Mouse (Mus musculus): ENCODE measurements around the gene Bag2. TPM values are rescaled to one million over a fixed set of nuclear protein-coding genes. Genes with fewer than 3 reads are reported as not detected.

Gene Bag2
- 10 to 100 TPM; 53.7 to 54.6 TPM for total RNA-seq (2021)

DNA sequence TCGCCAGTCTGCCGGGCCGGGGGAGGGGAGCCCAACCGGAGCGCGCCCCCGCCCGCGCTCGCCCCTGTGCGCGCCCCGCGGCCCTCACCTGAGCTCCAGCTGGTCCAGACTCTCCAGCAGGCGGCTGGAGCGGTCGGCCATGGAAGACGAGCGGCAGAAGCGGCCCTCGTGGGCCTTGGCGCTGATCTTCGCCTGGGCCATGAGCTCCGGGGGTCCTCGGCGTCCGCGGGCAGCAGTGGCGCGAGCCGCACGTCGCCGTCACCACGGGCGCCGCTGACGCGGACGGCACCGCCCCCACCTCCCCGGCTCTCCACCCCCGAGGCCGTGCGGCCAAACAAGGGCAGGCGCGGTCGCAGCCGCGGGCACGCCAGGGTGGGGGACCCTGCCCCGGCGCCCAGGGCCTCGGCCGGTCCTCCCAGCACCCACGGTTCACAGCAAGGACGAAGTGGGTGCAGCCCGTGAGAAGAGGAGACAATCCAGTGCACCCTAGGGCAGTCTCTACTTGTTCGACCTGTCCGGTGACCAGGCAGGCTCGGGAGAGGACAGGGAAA is at the start of gene Bag2:
Gene Bag2 (minus strand): TSS at position 305 of the 551 bp plus-strand sequence.
- intact Hi-C loops (cut with DNase I), result loop anchor here (5.0 to 10.0 kb wide), 2 partner anchors 55 to 207 kb away; partner anchors contain the start of gene Zfp451

DNA sequence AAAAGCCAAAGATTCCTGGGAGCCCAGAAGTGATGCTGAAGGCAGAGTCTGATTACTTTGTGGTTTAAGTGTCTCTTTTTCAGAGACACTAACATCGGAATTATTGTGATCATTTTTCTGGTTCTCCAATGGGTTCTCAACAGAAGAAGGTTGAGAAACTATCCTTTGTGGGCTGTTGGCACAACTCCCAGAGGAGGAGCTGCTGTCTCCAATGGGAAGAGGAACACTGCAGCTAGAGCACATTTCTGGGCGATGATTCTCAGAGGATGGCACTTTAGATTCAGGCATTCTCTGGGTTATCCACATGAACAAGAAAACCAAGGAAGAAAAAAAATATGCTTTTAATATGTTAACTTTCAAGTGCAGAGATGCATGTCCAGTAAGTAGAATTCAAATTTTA is 45.7 kb upstream of the Bag2 start:
- intact Hi-C loops (cut with DNase I), result no loop called here
- DNase-seq, result no peak

More for the DNA sequence above, at the start of gene Bag2:
- peak; percentile 76 to 82 for DNase-seq

DNA sequence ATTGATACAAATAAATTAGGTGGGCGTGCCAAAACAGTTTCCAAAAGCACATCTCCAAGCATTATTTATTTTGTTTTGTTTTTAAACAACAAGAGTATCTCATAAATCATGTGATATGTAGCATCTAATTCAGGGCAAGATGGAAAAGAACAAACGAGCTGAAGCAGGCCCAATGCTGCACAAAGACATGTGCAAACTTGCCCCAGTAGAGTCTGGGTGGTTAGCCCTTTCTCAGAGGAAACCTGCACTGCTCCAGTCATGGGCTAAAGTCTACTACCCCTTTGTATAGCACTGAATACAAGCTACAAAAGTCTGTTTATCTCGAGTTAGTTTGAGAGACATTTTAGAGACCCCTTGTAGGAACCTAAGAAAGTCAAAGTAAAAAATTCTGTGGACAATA is 42.0 kb upstream of the Bag2 start:
- intact Hi-C loops (cut with DNase I), result no loop called here
- no peak for DNase-seq

DNA sequence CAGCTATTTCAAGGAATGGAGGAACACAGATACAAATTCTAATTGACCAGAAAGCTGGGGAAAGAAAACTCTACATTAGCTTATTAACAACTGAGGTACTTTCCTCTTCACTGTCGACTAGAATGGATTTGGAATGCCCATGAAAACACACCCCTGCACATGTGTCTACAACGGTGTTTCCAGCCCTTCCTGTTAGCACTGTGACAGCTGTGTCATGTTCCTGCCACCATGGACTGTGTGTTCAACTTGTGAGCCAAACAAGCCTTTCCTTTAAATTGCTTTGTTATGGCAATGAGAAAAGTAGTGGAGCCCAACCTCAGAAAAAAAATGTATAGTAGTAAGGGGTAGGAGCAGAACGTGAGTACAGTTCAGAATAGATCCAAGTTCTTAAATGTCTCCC is 30.9 kb upstream of the Bag2 start:
- DNase-seq, result peak; percentile 16 to 20
- intact Hi-C loops (cut with DNase I), result no loop called here

DNA sequence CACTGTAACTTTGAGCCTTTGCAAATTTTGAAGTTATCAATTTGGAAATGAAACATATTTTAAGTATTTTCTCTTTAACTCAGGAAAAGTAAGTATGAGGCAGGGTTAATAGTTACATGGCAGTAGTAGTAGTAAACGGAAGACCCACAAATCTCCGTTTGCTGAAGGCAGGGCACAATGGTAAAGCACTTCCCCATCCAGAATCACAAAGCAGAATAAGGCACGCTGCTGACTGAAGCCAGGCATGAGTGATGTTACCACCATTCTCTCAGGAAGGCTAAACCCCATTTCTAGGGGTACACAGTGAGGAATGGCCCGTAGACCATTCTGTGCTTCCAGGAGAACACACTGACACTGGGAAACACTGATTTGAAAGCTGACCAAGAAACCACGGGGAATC is 30.5 kb upstream of the Bag2 start:
- no peak for DNase-seq
- intact Hi-C loops (cut with DNase I), result no loop called here

DNA sequence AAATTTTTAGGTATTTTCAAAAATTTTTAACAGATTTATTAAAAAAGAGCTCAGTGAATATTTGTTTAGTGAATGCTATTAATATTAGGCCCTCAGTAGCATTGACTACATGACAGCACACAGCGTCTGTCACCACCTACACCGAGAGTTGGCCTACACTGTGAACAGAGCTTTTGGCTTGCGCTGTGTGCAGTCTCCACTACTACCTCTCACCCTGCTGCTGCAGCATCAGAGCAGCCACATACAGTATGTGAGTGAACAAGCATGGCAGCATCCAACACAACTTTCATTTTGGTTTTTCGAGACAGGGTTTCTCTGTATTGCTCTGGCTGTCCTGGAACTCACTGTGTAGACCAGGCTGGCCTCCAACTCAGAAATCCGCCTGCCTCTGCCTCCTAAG is 27.0 kb upstream of the Bag2 start:
- DNase-seq, result no peak
- intact Hi-C loops (cut with DNase I), result no loop called here

DNA sequence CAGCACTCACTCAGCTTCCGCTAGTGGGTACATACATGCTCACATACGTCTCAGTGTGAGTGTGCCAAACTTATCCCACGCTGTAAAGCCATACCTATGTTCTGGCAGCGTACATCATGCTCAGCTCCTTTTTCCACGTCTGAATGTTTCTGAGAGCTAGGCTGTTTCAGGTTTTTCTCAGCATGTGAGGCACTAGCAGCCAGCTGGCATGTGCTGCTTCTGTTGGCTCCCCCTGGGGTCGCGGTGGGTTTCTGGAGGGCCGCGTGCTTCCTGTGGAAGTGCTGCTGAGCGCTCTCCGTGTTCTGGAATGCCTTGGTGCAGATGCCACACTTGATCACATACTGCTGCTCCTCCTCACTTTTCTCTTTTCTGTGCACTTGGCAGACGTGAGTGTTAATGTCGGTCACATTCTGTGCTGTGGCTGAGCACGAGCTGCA is 18.6 kb upstream of the Bag2 start:
- intact Hi-C loops (cut with DNase I), result no loop called here
- no peak for DNase-seq

DNA sequence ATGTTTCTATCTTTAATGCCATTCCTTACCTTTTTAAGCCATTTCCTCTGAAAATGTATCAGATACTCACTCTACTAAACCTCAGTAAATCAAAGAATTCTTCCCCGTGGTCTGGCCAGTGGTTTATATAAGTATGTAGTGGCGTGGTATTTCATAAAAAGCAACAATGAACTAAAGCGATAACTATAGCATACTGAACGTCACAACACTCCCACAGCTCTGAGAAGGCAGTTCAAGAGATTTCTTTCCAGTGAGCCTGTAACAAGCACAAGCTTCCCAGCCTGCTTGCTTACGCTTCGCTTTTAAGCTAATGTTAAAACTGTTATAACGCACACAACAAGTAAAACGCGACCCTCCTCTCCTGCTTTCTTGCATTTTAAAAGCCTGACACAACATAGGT is 14.5 kb upstream of the Bag2 start:
- intact Hi-C loops (cut with DNase I), result no loop called here
- DNase-seq, result no peak

DNA sequence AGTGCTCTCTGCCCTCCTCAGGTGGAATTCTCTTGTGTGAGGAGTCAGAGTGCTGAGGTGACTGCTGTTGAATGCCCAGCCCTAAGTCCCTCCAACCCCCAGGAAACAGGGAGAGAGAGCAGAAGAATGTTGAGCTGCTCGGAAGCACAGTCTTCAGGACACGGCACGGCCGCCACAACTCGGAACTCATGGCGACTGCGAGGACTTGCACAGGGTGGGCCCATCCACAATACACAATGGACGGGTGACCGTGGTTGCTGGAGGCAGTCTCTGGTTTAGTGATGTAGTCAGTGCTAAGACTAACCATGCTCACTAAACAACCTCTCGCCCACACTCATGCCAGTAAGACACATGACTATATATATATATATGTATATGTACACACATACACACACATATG is 14.0 kb upstream of the Bag2 start:
- DNase-seq, result no peak
- intact Hi-C loops (cut with DNase I), result no loop called here

DNA sequence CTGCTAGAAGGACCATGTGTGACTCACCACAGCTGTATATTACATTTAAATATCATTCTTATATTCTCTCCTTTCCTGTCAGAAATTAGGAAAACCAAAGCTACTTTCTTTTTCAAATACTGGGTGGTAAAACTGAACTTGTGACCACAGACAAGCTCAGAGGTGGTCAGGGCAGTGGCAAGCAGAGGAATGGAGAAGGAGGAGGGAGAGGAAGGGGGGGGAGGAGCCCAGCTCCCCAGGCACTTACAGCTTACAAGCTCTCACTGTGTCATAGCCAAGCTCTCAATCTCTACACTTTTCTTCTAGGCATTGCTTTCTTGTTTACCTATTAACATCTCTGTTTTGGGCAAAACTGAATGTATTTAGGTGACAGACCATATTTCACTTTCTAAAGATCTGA is 11.2 kb upstream of the Bag2 start:
- DNase-seq, result no peak
- intact Hi-C loops (cut with DNase I), result no loop called here

DNA sequence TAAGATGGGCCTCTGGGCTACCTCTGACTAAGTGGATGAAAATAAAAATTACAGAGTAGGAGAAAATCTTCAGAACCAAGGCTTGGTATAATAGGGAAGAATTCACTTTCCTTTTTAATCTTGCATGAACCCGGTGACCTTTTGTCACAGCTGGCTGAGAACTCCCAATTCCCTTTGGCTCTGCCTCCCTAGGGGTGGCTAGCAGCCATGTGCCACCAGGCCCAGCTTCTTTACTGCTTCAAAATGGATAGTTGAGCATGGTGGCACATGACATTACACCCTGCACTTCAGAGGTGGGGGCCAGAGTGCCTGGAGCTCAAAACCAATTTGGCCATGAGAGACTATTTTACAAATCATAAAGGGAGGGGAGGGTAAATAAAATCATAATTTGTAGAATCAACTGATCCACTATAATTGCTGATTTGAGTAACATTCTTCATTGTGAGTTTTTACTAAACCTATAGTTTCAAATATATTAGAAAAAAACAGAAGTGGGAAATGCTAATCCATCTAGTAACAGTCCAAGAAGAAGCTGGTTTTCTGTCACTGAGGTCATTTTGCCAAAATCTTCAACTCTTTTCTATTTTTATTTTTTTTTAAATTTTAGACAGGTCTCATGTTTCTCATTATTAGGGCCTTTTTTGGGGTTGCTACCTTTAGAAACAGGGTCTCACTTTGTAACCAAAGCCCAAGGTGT is 10.6 kb upstream of the Bag2 start:
- no peak for DNase-seq
- intact Hi-C loops (cut with DNase I), result no loop called here

DNA sequence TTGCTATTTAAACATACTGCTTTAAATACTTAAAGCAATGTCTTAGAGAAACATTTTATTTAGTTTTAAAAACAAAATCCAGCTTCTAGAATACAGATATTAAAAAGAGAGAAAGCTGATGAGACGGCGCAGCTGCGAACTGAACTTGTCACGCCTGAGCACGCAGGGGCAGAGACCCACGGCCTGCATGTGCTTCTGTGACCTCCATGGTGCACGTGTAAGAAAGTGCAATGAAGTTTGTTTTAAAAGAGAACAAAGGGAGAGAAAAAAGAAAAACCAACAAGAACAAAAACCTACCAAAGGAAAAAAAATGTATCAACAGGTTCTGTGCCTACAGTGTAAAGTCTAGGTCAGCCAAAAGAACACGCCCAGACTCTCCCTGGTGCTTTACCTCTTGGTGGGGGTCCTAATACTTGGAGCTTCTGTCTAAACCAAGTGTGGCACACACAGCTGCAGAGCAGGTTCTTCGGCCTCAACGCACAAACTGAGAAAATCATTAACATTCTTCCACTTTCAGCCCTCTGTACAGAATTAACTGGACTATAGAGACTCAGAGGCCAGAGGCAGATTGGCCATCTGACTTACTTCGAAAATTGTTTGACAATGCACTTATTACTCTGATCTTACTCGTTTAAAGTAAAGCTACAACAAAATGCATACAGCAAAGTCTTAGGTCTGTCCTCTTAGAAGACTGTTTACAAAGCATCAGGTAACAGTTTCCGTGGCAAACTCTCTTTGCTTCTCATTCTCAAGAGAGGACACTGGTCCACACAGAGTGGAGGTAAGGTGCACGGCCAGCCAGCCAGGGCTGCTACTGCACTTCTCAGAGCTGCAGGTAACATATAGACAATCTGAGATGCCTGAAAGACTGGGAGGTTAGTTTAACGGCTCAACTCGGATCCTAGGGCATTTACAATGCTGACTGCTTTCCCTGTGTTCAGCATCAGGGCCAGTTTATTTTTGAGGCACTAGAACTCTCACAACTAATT is 9.2 kb upstream of the Bag2 start:
- DNase-seq, result no peak
- intact Hi-C loops (cut with DNase I), result no loop called here

DNA sequence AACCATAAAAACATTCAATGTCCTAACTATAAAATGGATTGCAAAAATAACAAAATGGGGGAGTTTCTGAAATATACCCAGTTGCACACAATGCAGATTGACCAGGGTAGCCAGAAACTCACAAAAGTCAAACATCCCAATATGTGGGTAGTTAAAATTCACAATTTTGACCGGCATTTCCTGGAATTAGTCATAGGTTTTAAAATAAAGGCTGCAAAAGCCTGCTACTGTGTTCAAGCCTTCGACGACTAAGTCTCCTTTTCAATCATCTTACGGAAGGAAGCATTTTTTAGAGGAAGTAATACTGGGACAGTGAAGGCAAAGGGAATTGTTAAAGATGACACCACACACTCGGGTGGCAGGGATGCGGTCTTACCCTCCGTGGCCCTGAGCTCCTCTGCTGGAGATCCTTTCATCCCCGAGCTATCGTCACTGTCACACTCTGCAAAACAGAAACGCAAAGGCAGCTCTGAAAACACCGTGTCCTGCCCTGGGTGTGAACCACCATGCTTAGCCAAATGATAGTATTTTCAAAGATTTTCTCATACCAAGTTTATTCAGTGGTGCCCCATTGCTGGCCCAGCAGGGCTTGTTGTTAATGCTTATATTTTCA is 8.0 kb upstream of the Bag2 start:
- DNase-seq, result no peak
- intact Hi-C loops (cut with DNase I), result no loop called here

DNA sequence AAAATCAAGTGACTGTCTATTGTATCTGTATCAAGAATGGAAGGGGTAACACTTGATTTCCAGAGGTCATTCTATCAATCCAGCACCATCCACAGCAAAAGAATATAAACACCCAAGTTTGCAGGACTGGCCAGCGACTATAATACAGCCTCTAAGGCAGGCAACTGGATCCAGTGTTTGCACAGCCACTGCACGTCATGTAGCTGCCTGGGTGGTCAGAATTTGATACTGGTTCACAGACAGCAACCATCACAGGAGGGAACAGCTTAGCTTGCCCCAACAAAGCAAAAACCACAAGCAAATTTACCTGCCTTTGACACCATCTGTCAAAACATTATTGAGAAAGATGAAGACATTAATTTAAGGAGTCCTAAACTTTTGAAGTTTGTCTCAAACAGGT is 6.2 kb upstream of the Bag2 start:
- intact Hi-C loops (cut with DNase I), result no loop called here
- DNase-seq, result no peak

DNA sequence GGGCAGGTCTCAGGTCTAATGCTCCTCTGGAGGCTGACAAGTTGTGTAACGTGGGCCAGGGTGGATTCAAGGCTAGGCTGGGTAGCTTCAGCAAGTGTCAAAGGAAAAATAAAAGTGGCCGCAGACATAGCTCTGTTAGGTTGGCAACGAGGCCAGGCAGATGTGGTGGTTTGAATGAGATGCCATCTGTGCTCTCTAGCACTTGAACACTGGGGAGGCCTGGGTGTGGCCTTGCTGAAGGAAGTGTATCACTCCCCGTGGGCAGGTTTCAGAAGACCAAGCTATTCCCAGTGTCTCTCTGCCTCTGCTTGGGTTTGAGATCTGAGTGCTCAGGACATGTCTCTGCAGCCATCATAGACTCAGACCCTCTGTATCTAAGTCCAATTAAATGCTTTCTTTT is 893 bp upstream of the Bag2 start:
- DNase-seq, result no peak
- intact Hi-C loops (cut with DNase I), result loop anchor here (5.0 to 10.0 kb wide), 2 partner anchors 54 to 206 kb away; partner anchors contain the start of gene Zfp451

DNA sequence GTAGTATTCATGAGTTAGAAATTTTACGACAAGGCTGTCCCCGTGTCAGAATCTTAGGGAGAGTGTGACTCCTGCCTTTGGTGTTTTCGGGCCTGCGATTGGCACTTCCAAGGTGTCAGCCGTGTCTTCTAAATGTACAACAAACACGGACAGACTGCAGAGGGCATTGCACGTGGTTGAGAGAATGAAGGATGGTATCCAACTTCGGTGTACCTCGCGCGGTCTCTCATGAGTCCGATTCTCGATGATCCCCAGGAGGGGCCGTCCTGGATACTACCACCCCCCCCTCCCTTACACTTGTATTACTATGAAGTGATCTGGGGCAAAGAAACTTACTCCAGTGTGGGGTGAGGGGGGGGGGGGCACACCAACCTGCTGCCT is 572 bp downstream of the Bag2 start:
- intact Hi-C loops (cut with DNase I), result loop anchor here (5.0 to 10.0 kb wide), 2 partner anchors 55 to 208 kb away; partner anchors contain the start of gene Zfp451
- DNase-seq, result peak; percentile 31 to 38

DNA sequence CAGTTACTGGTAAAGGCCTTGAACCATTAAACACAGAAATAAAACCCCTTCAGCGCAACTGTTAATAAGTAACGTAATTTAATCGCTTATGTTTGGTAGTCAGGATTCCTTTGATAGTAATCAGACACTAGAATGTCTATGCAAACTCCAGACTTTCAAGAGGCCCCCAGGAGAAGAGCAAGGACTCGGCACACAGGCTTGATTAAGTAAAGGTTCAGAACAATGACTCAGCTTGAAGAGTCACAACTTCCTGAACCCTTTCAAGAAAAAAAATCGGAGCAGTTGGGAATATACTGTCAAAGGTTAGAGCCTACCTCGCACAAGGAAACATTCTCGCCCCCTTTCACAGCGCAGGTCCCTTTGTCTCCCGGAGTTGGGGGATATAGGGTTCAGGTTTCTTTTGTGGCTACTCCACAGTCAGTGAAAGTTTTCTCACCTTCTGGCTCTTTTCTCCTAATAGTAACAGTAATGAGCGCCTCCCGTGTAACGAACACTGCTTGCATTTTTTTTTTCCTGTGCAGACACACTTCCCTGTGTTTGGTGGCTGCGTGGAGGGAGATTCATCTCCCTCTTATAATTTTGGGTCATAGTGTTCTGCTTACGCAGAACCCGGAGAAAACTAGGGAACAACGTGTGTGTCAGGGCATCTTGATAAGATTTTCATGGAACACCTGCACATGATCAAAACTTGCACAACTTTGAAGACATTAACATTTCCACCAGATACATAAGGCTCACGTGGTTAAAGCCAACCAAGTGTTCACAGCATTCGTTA is 1.1 kb downstream of the Bag2 start:
- no peak for DNase-seq
- intact Hi-C loops (cut with DNase I), result loop anchor here (5.0 to 10.0 kb wide), 2 partner anchors 56 to 208 kb away; partner anchors contain the start of gene Zfp451

DNA sequence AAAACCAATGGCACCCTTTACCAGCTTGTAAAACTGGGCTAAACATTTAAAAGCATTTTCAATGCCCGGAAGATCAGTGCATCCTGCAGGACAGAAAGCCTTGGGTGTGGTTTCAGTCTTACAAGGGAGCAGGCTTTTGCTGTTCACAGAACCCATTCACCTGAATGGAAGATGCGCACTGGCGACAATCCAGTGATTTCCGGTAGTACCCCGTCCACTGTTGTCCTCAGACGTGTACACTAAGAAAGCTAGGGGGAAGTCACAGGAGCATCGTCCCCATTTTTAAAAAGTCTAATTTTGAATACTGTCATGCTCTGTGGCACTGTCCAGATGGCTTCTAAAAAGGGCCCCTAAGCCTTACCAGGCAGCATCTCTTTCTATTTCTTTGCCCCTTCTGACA is 1.8 kb downstream of the Bag2 start:
- intact Hi-C loops (cut with DNase I), result loop anchor here (5.0 to 10.0 kb wide), 2 partner anchors 57 to 209 kb away; partner anchors contain the start of gene Zfp451
- DNase-seq, result no peak

DNA sequence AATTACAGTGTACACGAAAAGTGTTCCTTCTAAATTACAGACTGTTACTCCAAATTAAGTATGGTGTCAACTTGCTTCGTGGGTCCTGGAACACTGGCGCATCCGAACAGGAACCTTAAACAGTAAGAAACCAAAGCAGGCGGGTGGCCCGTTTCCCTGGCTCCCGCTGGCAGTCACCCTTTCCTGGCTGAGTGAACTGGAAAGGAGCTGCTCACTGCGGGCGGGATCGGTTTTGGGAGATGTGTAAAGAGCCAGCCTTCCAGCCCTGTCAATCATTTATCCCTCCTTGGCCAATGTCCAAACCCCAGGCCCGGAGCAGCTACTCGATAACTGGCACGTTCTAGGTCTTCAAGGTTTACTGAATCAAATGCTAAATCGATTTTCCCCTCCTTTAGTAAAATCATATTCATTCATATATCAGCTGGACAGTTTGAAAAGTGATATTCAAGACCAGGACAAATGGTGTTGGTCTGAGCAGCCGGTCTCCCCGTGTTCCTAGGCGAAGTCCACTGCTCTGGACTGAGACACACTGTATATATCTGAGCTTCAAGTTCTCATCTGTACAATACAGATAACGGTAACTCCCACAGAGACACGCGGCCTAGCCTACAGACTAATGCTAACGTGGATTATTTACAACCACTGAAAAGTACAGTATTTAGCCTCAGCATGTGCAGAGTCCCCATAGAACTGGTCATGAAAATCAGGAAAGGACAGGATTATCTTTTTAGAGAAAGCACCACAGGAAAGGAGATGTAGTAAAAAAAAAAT is 2.4 kb downstream of the Bag2 start:
- no peak for DNase-seq
- intact Hi-C loops (cut with DNase I), result loop anchor here (5.0 to 10.0 kb wide), 2 partner anchors 57 to 210 kb away; partner anchors contain the start of gene Zfp451
